Mouse (Mus musculus) midbrain, embryonic 16.5 days (tissue): ENCODE data around the gene Elovl6. TPM values are rescaled to one million over a fixed set of nuclear protein-coding genes. Genes with fewer than 3 reads are reported as not detected.

Experiments used
- ATAC-seq: fragments of 200-750 bp; cut with Nextera tagmentation; 2 replicates; pipeline ENCODE4 v1.8.0; 2017; ENCODE audit warnings: moderate TSS enrichment
- H3K27ac ChIP-seq: fragments of 300-500 bp; sonication (generic); 2 replicates; pipeline ENCODE4 v1.5.1; 2014; ENCODE audit warnings: mild to moderate bottlenecking, low read length, mixed read lengths
- H3K27me3 ChIP-seq: fragments of 300-500 bp; sonication (generic); 2 replicates; pipeline ENCODE4 v1.6.1; 2014; ENCODE audit warnings: low read depth, low read length, mixed read lengths; ENCODE audit not compliant: control insufficient read depth, insufficient read depth
- H3K36me3 ChIP-seq: fragments of 300-500 bp; sonication (generic); 2 replicates; pipeline ENCODE4 v1.6.1; 2014; ENCODE audit warnings: mild to moderate bottlenecking, low read length, moderate library complexity, mixed read lengths; ENCODE audit not compliant: control insufficient read depth, insufficient read depth
- H3K4me1 ChIP-seq: fragments of 300-500 bp; sonication (generic); 2 replicates; pipeline ENCODE4 v1.6.1; 2014; ENCODE audit warnings: mild to moderate bottlenecking, low read length, mixed read lengths; ENCODE audit not compliant: control insufficient read depth, insufficient read depth
- H3K4me2 ChIP-seq: fragments of 300-500 bp; sonication (generic); 2 replicates; pipeline ENCODE4 v1.6.1; 2014; ENCODE audit warnings: mild to moderate bottlenecking, low read length, mixed read lengths
- H3K4me3 ChIP-seq: fragments of 300-500 bp; sonication (generic); 2 replicates; pipeline ENCODE4 v1.5.1; 2014; ENCODE audit warnings: low read depth, mild to moderate bottlenecking, low read length, moderate library complexity, mixed read lengths
- H3K9ac ChIP-seq: fragments of 300-500 bp; sonication (generic); 2 replicates; pipeline ENCODE4 v1.6.1; 2014; ENCODE audit warnings: low read depth, low read length, mixed read lengths
- H3K9me3 ChIP-seq: fragments of 300-500 bp; sonication (generic); replicated peaks from 2 replicates; pipeline ENCODE4 v1.6.1; 2014; ENCODE audit warnings: mild to moderate bottlenecking, low read length, mixed read lengths; ENCODE audit not compliant: control insufficient read depth, poor library complexity, severe bottlenecking
- WGBS: fragments of 180-500 bp; shearing (Covaris S2); extraction: QIAGEN DNeasy Blood & Tissue Kit; methylation state at CpG from one replicate; pipeline ENCODE4 v1.1.7; 2014; 5-methylcytosine and 5-hydroxymethylcytosine counted together
- polyA plus RNA-seq: library from polyadenylated mRNA; unstranded; fragments of >200 nt; fragmentation: Nextera tagmentation; extraction: Ambion mirVana; gene quantifications from 2 replicates; pipeline ENCODE4 v1.2.1, GENCODE M21; 2015

Elovl6 gene
- polyA plus RNA-seq, 1 experiment from 2014 or later: 46.7 TPM

DNA sequence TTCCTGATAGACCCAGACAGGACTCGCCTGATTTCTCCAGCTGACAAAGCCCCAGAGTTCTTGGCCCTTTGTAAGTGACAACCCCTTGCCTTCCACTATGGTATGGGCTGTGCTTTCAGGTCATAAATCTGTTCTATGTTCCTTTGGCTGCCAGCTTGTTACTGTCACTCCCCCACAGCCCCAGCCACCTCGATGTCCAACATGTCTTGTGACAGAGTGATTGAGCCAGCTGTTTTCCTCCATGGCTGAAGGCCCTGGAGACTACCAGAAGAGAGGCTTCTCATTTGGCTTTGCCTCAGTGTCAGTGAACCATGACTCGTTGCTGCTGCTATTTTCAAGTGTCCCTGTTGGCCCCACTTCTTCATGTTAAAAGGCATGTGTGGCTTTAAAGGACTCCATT lies 113.3 kb downstream of the Elovl6 start:
- 59% methylated on average over 3 of the region's 3 CpGs for WGBS
- ATAC-seq: no peak
- no peaks in the 10 kb centered on the region for H3K27me3 ChIP-seq

DNA sequence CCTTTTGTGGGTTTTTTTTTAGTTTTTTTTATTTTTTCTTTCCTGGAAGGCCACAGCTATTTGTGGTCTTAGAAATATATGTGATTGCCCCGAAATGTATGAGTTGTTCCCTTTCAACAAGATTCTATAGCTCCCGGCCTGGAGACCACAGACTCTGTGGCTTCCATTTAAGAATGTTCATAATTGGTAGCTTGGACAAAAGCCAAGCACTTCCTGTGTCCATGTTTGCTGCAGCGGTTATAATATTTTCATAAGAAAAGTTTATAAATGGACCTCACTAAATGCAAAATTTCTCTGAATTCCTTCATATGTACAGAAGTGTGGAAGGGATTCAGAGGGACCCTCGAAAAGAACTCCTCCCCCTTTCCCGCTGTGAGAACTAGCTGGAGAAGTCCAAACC lies 114.6 kb downstream of the Elovl6 start:
- Histone ChIP-seq H3K4me3 (no peak overlapping the region), H3K27me3 (no peaks in the 10 kb centered on the region), H3K27ac (no peak overlapping the region), H3K9ac (no peak overlapping the region), H3K4me2 (no peak overlapping the region), H3K9me3 (no peaks in the 10 kb centered on the region), H3K36me3 (no peaks in the 10 kb centered on the region), H3K4me1 (no peaks in the 10 kb centered on the region)
- ATAC-seq: no peak
- WGBS: 82% methylated on average over 5 of the region's 5 CpGs

More for the DNA sequence above, 113.3 kb downstream of the Elovl6 start:
- Histone ChIP-seq H3K9ac (no peak overlapping the region), H3K4me3 (no peak overlapping the region), H3K4me1 (no peaks in the 10 kb centered on the region), H3K4me2 (no peak overlapping the region), H3K36me3 (no peaks in the 10 kb centered on the region), H3K9me3 (no peaks in the 10 kb centered on the region), H3K27ac (no peak overlapping the region)

DNA sequence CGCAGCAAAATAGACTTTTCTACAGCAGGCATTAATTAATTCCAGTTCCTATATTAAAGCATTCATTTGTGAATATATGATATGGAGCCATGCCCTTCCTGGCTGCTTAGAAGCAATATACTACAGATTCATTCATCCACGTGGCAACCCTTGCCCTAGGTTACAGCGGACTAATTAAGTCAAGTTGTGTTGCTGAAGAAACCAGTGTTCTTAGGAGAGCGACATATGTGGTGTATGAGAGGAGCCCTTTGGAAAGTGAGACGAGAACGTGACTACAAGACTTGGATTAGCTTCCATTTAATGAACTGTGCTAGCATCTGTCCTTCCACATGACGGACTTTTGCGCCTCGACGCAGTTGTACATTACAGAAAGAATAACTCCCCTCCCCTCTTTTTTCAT lies 115.2 kb downstream of the Elovl6 start:
- 76% methylated on average over 10 of the region's 10 CpGs for WGBS
- H3K27me3 ChIP-seq: no peaks in the 10 kb centered on the region
- H3K36me3 ChIP-seq: no peaks in the 10 kb centered on the region
- peak; percentile 39; the same call in 1 of the 2 replicates for ATAC-seq
- H3K9ac ChIP-seq: no peak overlapping the region
- no peaks in the 10 kb centered on the region for H3K4me1 ChIP-seq
- H3K27ac ChIP-seq: no peak overlapping the region
- no peak overlapping the region for H3K4me3 ChIP-seq
- H3K9me3 ChIP-seq: no peaks in the 10 kb centered on the region
- no peak overlapping the region for H3K4me2 ChIP-seq

DNA sequence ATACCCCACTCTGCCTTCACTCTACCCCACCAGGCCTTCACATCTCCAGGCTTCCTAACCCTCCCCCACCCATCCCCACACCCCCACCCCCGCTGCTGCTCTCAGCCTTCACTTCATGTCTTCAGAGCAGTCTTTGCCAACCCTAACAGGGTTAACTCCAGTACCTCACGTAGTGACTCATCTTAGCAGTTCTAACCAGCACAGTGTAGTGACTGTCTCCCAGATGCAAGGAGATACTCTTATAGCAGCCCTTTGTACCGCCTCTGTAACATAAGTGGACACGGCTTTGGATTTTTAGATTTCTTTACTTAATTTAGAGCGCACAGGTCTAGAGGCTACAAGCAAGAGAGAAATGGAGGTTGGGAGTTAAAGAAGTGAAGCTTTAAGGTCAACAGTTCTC lies 116.4 kb downstream of the Elovl6 start:
- H3K36me3 ChIP-seq: no peaks in the 10 kb centered on the region
- WGBS: 82% methylated on average over 5 of the region's 5 CpGs
- no peaks in the 10 kb centered on the region for H3K9me3 ChIP-seq
- H3K9ac ChIP-seq: no peak overlapping the region
- H3K27me3 ChIP-seq: no peaks in the 10 kb centered on the region
- H3K27ac ChIP-seq: no peak overlapping the region
- H3K4me3 ChIP-seq: no peak overlapping the region
- no peak for ATAC-seq
- no peaks in the 10 kb centered on the region for H3K4me1 ChIP-seq
- no peak overlapping the region for H3K4me2 ChIP-seq

DNA sequence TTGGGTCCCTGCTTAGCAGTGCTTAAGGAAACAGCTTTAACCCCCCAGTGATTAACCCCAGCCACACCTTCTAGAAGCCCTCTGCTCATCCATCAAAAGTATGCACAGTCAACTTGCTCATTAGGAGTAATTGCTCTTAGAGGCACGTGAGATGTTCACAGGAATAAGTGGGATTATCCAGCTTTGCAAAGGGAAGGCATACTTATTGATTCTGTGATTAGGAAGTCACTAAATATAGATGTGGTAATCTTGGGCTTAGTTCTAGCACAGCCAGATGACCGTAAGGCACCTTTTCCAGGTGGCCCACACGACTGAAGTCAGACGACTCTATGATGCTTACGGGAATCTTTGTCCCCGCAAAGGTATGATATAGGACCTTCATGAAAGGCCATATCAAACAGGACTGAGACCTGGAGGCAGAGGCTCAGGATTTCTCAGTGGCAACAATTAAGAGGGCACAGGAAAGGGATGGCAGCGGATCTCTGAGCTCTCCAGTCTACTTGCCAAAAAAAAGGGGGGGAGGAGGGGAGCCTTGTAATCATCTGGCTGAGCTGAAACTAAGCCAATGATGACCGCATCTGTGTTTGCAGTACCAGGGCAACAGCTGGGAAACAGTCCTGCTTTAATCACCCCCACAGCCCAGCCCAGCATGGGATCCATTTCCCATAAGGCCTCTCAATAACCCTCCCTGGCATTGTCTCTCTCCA lies 117.6 kb downstream of the Elovl6 start:
- Histone ChIP-seq H3K4me3 (no peak overlapping the region), H3K9me3 (no peaks in the 10 kb centered on the region), H3K4me1 (no peaks in the 10 kb centered on the region), H3K27me3 (no peaks in the 10 kb centered on the region), H3K36me3 (no peaks in the 10 kb centered on the region), H3K27ac (no peak overlapping the region), H3K9ac (no peak overlapping the region), H3K4me2 (no peak overlapping the region)
- no peak for ATAC-seq
- 65% methylated on average over 8 of the region's 8 CpGs for WGBS

- Histone ChIP-seq H3K27ac (no peak overlapping the region), H3K9me3 (no peaks in the 10 kb centered on the region), H3K4me1 (no peaks in the 10 kb centered on the region), H3K4me3 (no peak overlapping the region), H3K27me3 (no peaks in the 10 kb centered on the region), H3K36me3 (no peaks in the 10 kb centered on the region), H3K4me2 (no peak overlapping the region), H3K9ac (no peak overlapping the region)
- ATAC-seq: no peak
These were observed 118.1 kb downstream of the Elovl6 start for GRCm38 (mm10) chr3:129650293-129650612.

GRCm38 (mm10) chr3:129650931-129651330 lies 118.8 kb downstream of the Elovl6 start:
- H3K4me3 ChIP-seq: no peak overlapping the region
- H3K36me3 ChIP-seq: no peaks in the 10 kb centered on the region
- 0% methylated on average over 1 of the region's 1 CpGs for WGBS
- ATAC-seq: no peak
- H3K27ac ChIP-seq: no peak overlapping the region
- no peaks in the 10 kb centered on the region for H3K9me3 ChIP-seq
- H3K4me2 ChIP-seq: no peak overlapping the region
- no peaks in the 10 kb centered on the region for H3K27me3 ChIP-seq
- H3K4me1 ChIP-seq: no peaks in the 10 kb centered on the region
- H3K9ac ChIP-seq: no peak overlapping the region

DNA sequence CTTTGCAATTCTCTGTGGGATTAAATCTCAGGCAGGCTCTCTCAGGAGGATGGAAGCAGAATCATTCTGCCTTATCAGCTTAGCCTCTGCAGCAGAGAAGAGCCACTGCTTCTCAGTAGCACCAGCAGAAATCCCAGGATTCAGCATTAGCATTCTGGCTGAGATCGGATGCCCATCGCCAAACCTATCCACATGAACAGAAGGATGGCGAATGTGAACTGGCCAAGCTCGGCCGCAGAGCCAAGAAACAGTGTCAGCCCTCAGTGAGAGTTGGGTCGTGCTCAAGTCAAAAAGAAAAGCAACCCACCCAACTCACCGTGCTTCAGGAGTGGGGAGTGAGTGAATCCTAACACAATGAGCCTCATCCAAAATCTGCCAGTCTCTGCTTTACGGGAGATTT lies 119.6 kb downstream of the Elovl6 start:
- Histone ChIP-seq H3K9ac (no peak overlapping the region), H3K9me3 (no peaks in the 10 kb centered on the region), H3K27me3 (no peaks in the 10 kb centered on the region), H3K4me1 (no peaks in the 10 kb centered on the region), H3K36me3 (no peaks in the 10 kb centered on the region), H3K27ac (no peak overlapping the region), H3K4me2 (no peak overlapping the region), H3K4me3 (no peak overlapping the region)
- 87% methylated on average over 8 of the region's 8 CpGs for WGBS
- ATAC-seq: no peak

- ATAC-seq: no peak
- Histone ChIP-seq H3K36me3 (no peaks in the 10 kb centered on the region), H3K27me3 (no peaks in the 10 kb centered on the region), H3K4me3 (no peak overlapping the region), H3K27ac (no peak overlapping the region), H3K9me3 (no peaks in the 10 kb centered on the region), H3K4me1 (no peaks in the 10 kb centered on the region), H3K9ac (no peak overlapping the region), H3K4me2 (no peak overlapping the region)
- WGBS: 87% methylated on average over 4 of the region's 4 CpGs
These were observed 120.3 kb downstream of the Elovl6 start for GRCm38 (mm10) chr3:129652476-129652875.
